11 mouse cellular contexts compared by ENCODE assay signal in genomic region chr14:60636608-60636980, GRCm38 (mm10). TPM values are rescaled to one million over a fixed set of nuclear protein-coding genes. Genes with fewer than 3 reads are reported as not detected.
DNase-seq lines count a peak whose midpoint lies in the region; ATAC-seq lines count a peak whose summit lies in the region.
"Had no signal": no experiment of that assay in that cellular context is flagged by ENCODE, and none has a peak within 500 bp of the region (broad histone marks: within the 10 kb centered on the region; RNA-seq: fewer than 3 reads in every experiment).

No protein-coding gene starts in this region.

- no peak overlapping the region for H3K27ac ChIP-seq in heart, embryonic 12.5 days (ENCODE audit: poor library complexity, severe bottlenecking)
- peak overlapping the region; percentile 90; the same call in 1 of the 2 replicates for H3K27ac ChIP-seq in embryonic facial prominence, embryonic 10.5 days (replicated peaks)
- no peak overlapping the region for H3K27ac ChIP-seq in hindbrain, embryonic 15.5 days (replicated peaks)
- no peak overlapping the region for H3K27ac ChIP-seq in midbrain, embryonic 11.5 days (ENCODE audit: low read depth, low read length)
- H3K27ac ChIP-seq: limb, embryonic 15.5 days; stomach, embryonic 15.5 days had no signal

- WGBS in heart, embryonic 12.5 days, result 49% methylated on average over 2 of the region's 2 CpGs
- WGBS in embryonic facial prominence, embryonic 10.5 days, result 32% methylated on average over 2 of the region's 2 CpGs
- WGBS in hindbrain, embryonic 15.5 days, result 14% methylated on average over 2 of the region's 2 CpGs
- WGBS in midbrain, embryonic 11.5 days, result 24% methylated on average over 2 of the region's 2 CpGs

- H3K4me1 ChIP-seq in heart, embryonic 12.5 days (replicated peaks), result peaks cover 17% of the 10 kb centered on the region
- H3K4me1 ChIP-seq in embryonic facial prominence, embryonic 10.5 days, result peaks cover 70% of the 10 kb centered on the region
- peaks cover 45% of the 10 kb centered on the region for H3K4me1 ChIP-seq in hindbrain, embryonic 15.5 days (replicated peaks)
- peaks cover 50% of the 10 kb centered on the region for H3K4me1 ChIP-seq in midbrain, embryonic 11.5 days (ENCODE audit: control insufficient read depth, insufficient read depth, low read length)

- no peak overlapping the region; the same call in 1 of the 2 replicates for H3K4me3 ChIP-seq in heart, embryonic 12.5 days
- H3K4me3 ChIP-seq in embryonic facial prominence, embryonic 10.5 days, result peak overlapping the region; percentile 82
- H3K4me3 ChIP-seq in hindbrain, embryonic 15.5 days, result no peak overlapping the region
- H3K4me3 ChIP-seq in midbrain, embryonic 11.5 days (ENCODE audit: low read depth, low read length), result peak overlapping the region; percentile 80; the same call in 1 of the 2 replicates

- peak overlapping the region; percentile 96; the same call in 1 of the 2 replicates for H3K4me2 ChIP-seq in heart, embryonic 12.5 days
- H3K4me2 ChIP-seq in hindbrain, embryonic 15.5 days, result peak overlapping the region; percentile 98
- H3K4me2 ChIP-seq in midbrain, embryonic 11.5 days, result peak overlapping the region; percentile 79

- ATAC-seq in heart, embryonic 12.5 days (ENCODE audit: insufficient number of reproducible peaks, low FRiP score), result no peak
- ATAC-seq in hindbrain, embryonic 15.5 days (ENCODE audit: low FRiP score, low read depth), result no peak
- ATAC-seq in midbrain, embryonic 11.5 days (ENCODE audit: low FRiP score), result no peak

- H3K9ac ChIP-seq in heart, embryonic 12.5 days, result no peak overlapping the region
- no peak overlapping the region for H3K9ac ChIP-seq in hindbrain, embryonic 15.5 days
- no peak overlapping the region; the same call in 1 of the 2 replicates for H3K9ac ChIP-seq in midbrain, embryonic 11.5 days (ENCODE audit: low read length)
- H3K9ac ChIP-seq: limb, embryonic 15.5 days; stomach, embryonic 15.5 days had no signal

- H3K9me3 ChIP-seq in heart, embryonic 12.5 days (replicated peaks), result no peaks in the 10 kb centered on the region
- H3K9me3 ChIP-seq in embryonic facial prominence, embryonic 10.5 days, result no peaks in the 10 kb centered on the region
- no peaks in the 10 kb centered on the region for H3K9me3 ChIP-seq in hindbrain, embryonic 15.5 days
- H3K9me3 ChIP-seq in midbrain, embryonic 11.5 days (ENCODE audit: control insufficient read depth, low read length), result no peaks in the 10 kb centered on the region
- H3K9me3 ChIP-seq: limb, embryonic 15.5 days; stomach, embryonic 15.5 days had no signal

- DNase-seq in heart, adult 18-20 months, result no peak
- DNase-seq in embryonic facial prominence, embryonic 10.5 days (ENCODE audit: low spot score), result no peak
- DNase-seq in midbrain, embryonic 11.5 days (ENCODE audit: low spot score, missing footprints), result no peak
- DNase-seq in cerebellum, adult 18-20 months, result no peak
- no peak for DNase-seq in frontal cortex, postnatal 36 days (ENCODE audit: low spot score in 2 of 2)
- DNase-seq in layer of hippocampus, postnatal 36 days, result no peak
- DNase-seq: heart, postnatal 36 days had no signal

- H3K36me3 ChIP-seq in heart, embryonic 12.5 days, result no peaks in the 10 kb centered on the region
- peaks cover 21% of the 10 kb centered on the region for H3K36me3 ChIP-seq in embryonic facial prominence, embryonic 10.5 days (replicated peaks)
- H3K36me3 ChIP-seq in hindbrain, embryonic 15.5 days, result no peaks in the 10 kb centered on the region
- no peaks in the 10 kb centered on the region for H3K36me3 ChIP-seq in midbrain, embryonic 11.5 days (ENCODE audit: control insufficient read depth, insufficient read depth, low read length)
- H3K36me3 ChIP-seq: limb, embryonic 15.5 days; stomach, embryonic 15.5 days had no signal

- H3K27me3 ChIP-seq in heart, embryonic 12.5 days (replicated peaks), result peaks cover 22% of the 10 kb centered on the region
- peaks cover 17% of the 10 kb centered on the region; the same call in 1 of the 2 replicates for H3K27me3 ChIP-seq in embryonic facial prominence, embryonic 10.5 days (replicated peaks; ENCODE audit: low read depth, poor library complexity, severe bottlenecking)
- H3K27me3 ChIP-seq in hindbrain, embryonic 15.5 days, result no peaks in the 10 kb centered on the region
- H3K27me3 ChIP-seq in midbrain, embryonic 11.5 days (ENCODE audit: control insufficient read depth, insufficient read depth, low read length), result no peaks in the 10 kb centered on the region
- H3K27me3 ChIP-seq: stomach, embryonic 15.5 days had no signal

RNA-seq across cellular contexts. Expression of gene Spata13, which starts 2.8 kb away (rescaled TPM):
- 21.0 and 22.4 TPM in 2 replicates for polyA plus RNA-seq in heart, embryonic 12.5 days (2016; fragmentation: Nextera tagmentation; extraction: Ambion mirVana)
- total RNA-seq in heart, adult 18-20 months (2021), result 10 to 100 TPM; 11.1 to 11.4 TPM
- 28.2 and 39.6 TPM in 2 replicates for polyA plus RNA-seq in embryonic facial prominence, embryonic 10.5 days (2016; fragmentation: Nextera tagmentation; extraction: Ambion mirVana)
- polyA plus RNA-seq in hindbrain, embryonic 15.5 days (2015; fragmentation: Nextera tagmentation; extraction: Ambion mirVana), result 20.5 and 26.8 TPM in 2 replicates
- polyA plus RNA-seq in midbrain, embryonic 11.5 days (2014; fragmentation: Nextera tagmentation; extraction: Ambion mirVana), result 61.0 and 66.0 TPM in 2 replicates
- 10 to 100 TPM; 25.6 to 31.8 TPM for total RNA-seq in layer of hippocampus, postnatal 36 days (2021)

Comparison
In these comparisons a context has a peak if more than half of its experiments do, and no peak if none do; other contexts are left out.
1. H3K4me3 ChIP-seq: peak in embryonic facial prominence, embryonic 10.5 days (single experiment) and midbrain, embryonic 11.5 days (single experiment); none in heart, embryonic 12.5 days (single experiment) and hindbrain, embryonic 15.5 days (single experiment).
2. Peak in every context shown above with its lines, with median percentiles within 50 percentile points of each other: H3K4me2 ChIP-seq.